In genomic region chr3:27453453-27454098, GRCm38 (mm10) we compare ENCODE assay signal across 11 mouse cellular contexts.
A peak's percentile ranks its signal among the peaks of the same experiment; 100 is the strongest.
DNase-seq lines count a peak whose midpoint lies in the region; ATAC-seq and TF ChIP-seq lines count a peak whose summit lies in the region.
"Had no signal": no experiment of that assay in that cellular context is flagged by ENCODE, and none has a peak within 500 bp of the region (broad histone marks: within the 10 kb centered on the region; RNA-seq: fewer than 3 reads in every experiment).

No protein-coding gene starts in this region.

- ATAC-seq in kidney, postnatal 0 days (replicated peaks; ENCODE audit: low FRiP score, low read depth) = no peak
- peak; percentile 70 for ATAC-seq in granulocyte monocyte progenitor cell, adult 5-6 weeks (replicated peaks; ENCODE audit: poor library complexity, severe bottlenecking)

- no peak for DNase-seq in kidney, postnatal 0 days (ENCODE audit: low spot score)
- no peak for DNase-seq in kidney, adult 11 months
- DNase-seq in thymus, postnatal 0 days (ENCODE audit: low spot score) = peak; percentile 19
- no peak for DNase-seq in thymus, postnatal 10 days (ENCODE audit: low spot score in 2 of 2)
- DNase-seq in thymus, postnatal 4 days = peak; percentile 52
- no peak for DNase-seq in gastrocnemius, adult 18-20 months (ENCODE audit: low spot score)
- DNase-seq: embryo, embryonic 11 days; right cerebral cortex, postnatal 25 days had no signal

- H3K36me3 ChIP-seq in kidney, postnatal 0 days (ENCODE audit: insufficient read depth, low read length) = peaks cover 69% of the 10 kb centered on the region

- H3K27ac ChIP-seq in kidney, postnatal 0 days = no peak overlapping the region
- H3K27ac ChIP-seq: heart, embryonic 10.5 days; neural tube, embryonic 12.5 days had no signal

- no peaks in the 10 kb centered on the region for H3K9me3 ChIP-seq in kidney, postnatal 0 days (replicated peaks; ENCODE audit: low read length)
- H3K9me3 ChIP-seq: heart, embryonic 10.5 days; neural tube, embryonic 12.5 days had no signal

- TF ChIP-seq CTCF in kidney, postnatal 0 days (IDR thresholded peaks at IDR 0.05; ENCODE audit: low read depth) = peak; percentile 39

- 81% methylated on average over 13 of the region's 13 CpGs for WGBS in kidney, postnatal 0 days

- no peak overlapping the region for H3K4me3 ChIP-seq in kidney, postnatal 0 days (replicated peaks; ENCODE audit: low read depth, low read length)
- H3K4me3 ChIP-seq: heart, embryonic 10.5 days; neural tube, embryonic 12.5 days had no signal

- H3K9ac ChIP-seq in kidney, postnatal 0 days (ENCODE audit: low read depth, low read length) = no peak overlapping the region
- H3K9ac ChIP-seq: neural tube, embryonic 12.5 days had no signal

- H3K4me1 ChIP-seq in kidney, postnatal 0 days (replicated peaks; ENCODE audit: insufficient read depth, low read length) = no peaks in the 10 kb centered on the region
- H3K4me1 ChIP-seq: heart, embryonic 10.5 days; neural tube, embryonic 12.5 days had no signal

- no peaks in the 10 kb centered on the region for H3K27me3 ChIP-seq in kidney, postnatal 0 days (ENCODE audit: insufficient read depth, low read length)
- H3K27me3 ChIP-seq: neural tube, embryonic 12.5 days had no signal

- no peak overlapping the region for H3K4me2 ChIP-seq in kidney, postnatal 0 days (ENCODE audit: low read length)
- H3K4me2 ChIP-seq: neural tube, embryonic 12.5 days had no signal

Comparison
In these comparisons a context has a peak if more than half of its experiments do, and no peak if none do; other contexts are left out.
1. DNase-seq: peak in thymus, postnatal 0 days (single experiment) and thymus, postnatal 4 days (single experiment); none in kidney, postnatal 0 days (single experiment), kidney, adult 11 months (single experiment), thymus, postnatal 10 days (0 of 2) and gastrocnemius, adult 18-20 months (single experiment).